Mouse (Mus musculus): ENCODE results near the gene Cep95.
"Not testable (repeated sequence)": the region's sequence is repeated elsewhere in the genome, so short reads cannot be mapped to it uniquely, and the experiment has no call there.

- TF ChIP-seq CTCF, EP300 (IDR thresholded peaks at IDR 0.05): not testable (repeated sequence)
Observed at GRCm38 (mm10) chr11:106749557-106750120, 39.4 kb upstream of the Cep95 start.

Measured in lung, postnatal 0 days (tissue).